Mouse (Mus musculus): Measurements from ENCODE around the gene Aamp.

DNA sequence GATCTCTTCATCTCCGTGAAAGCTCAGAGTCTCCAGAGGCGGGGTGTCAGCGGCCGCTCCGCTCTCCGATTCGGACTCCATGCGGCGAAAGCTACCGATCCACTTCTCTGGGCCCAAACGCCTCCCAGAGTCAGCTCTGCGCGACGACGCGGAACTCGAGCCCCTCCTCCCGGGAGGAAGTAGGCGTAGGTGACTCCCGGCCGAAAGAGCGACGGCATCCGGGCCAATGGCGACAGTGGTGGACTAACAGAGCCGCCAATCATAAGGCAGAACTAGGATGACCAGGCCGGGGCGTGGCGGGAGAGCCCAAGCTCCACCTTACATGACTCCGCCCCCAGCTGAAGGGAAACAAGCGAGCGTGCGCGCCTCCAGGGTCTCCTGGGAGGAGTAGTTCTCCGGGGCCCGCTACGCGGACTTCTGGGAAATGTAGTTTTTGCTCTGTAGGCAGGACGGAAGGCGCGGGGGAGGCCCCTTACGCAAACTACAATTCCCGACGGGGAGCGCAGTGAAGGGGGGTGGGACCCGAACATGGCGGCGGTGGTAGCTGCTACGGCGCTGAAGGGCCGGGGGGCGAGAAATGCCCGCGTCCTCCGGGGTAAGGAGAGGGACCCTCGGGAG, at the start of gene Aamp, which contains the start of gene Pnkd:
- TF ChIP-seq MAX (IDR thresholded peaks at IDR 0.05): peak; percentile 80
- TF ChIP-seq CTCF (IDR thresholded peaks at IDR 0.05; ENCODE audit: control insufficient read depth, insufficient read depth, insufficient read length): no peak
- peak; percentile 19 for TF ChIP-seq CEBPB (IDR thresholded peaks at IDR 0.05; ENCODE audit: low read depth)
- TF ChIP-seq USF1 (IDR thresholded peaks at IDR 0.05; ENCODE audit: low read depth): no peak
- no peak for TF ChIP-seq MYOD1 (IDR thresholded peaks at IDR 0.05; ENCODE audit: control insufficient read depth, insufficient read length, low read depth)
- TF ChIP-seq FOSL1 (IDR thresholded peaks at IDR 0.05; ENCODE audit: insufficient read depth, low read length, poor library complexity, severe bottlenecking): no peak

Data from C2C12 (cell line).